20 mouse cellular contexts compared by ENCODE assay signal in the genomic region with DNA sequence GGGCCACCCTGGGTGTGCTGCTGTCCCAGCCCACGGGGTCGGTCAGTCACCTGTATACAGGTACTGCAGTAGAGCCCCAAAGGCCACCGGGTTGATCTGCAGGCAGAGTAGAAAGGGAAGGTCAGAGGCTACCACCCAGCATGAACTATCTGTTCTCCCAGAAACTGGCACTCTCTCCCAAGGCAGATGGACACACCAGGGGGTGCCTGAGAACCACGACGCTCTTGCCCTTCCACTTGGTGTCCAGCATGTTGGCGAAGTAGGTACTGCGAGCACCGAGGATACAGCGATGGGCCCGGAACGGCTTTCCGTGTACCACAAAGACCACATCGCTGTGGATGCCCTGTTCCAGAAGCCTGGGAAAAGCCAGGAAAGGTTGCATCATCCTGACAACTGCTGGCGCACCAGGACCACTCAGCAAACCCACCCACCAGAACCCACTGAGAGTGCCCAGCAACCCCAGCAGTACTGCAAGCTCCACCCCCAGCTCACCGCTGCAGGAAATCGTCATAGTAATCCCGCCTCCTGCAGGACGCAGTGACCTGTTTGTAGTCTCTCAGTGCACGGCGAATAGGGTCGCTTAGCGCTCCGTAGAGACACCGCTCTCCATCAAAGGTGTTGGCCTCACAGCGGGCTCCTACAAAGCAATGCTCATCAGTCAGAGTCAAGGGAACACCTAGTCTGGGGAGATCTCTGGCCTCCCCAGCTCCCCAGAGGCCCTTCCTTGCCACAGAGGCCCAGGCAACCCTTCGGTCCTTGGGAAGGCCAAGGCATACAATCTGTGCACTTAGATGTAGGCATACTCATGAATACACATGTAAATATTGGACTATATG. TPM values are rescaled to one million over a fixed set of nuclear protein-coding genes. Genes with fewer than 3 reads are reported as not detected.
DNase-seq lines count a peak whose midpoint lies in the region; TF ChIP-seq lines count a peak whose summit lies in the region.
"Had no signal": no experiment of that assay in that cellular context is flagged by ENCODE, and none has a peak within 500 bp of the region (broad histone marks: within the 10 kb centered on the region; RNA-seq: fewer than 3 reads in every experiment).

No protein-coding gene starts in this region.

- TF ChIP-seq CTCF in heart, adult 2 months (IDR thresholded peaks at IDR 0.05) = no peak
- no peak for TF ChIP-seq CTCF in E14TG2a.4 (conservative IDR thresholded peaks at IDR 0.05; ENCODE audit: low read length)

- WGBS in heart, adult 2 months = 83% methylated on average over 26 of the region's 26 CpGs

- in situ Hi-C loops in ES-E14 (cut with MboI; ENCODE audit: low sequenced_read_pairs in 2 of 2, unreplicated experiment in 2 of 2) = no loop called here

- H3K27ac ChIP-seq in heart, adult 2 months = no peak overlapping the region
- peak overlapping the region; percentile 8; the same call in 1 of the 2 replicates for H3K27ac ChIP-seq in ES-E14 (ENCODE audit: insufficient read depth, low read depth, low read length, poor library complexity, severe bottlenecking)
- H3K27ac ChIP-seq: embryonic facial prominence, embryonic 13.5 days; forebrain, embryonic 10.5 days; hindbrain, embryonic 15.5 days; left cerebral cortex, adult 2 months; limb, embryonic 13.5 days; neural tube, embryonic 12.5 days had no signal

- no peaks in the 10 kb centered on the region for H3K36me3 ChIP-seq in heart, adult 2 months (ENCODE audit: control insufficient read depth, insufficient read depth, low read length)
- H3K36me3 ChIP-seq in E14TG2a.4 (ENCODE audit: insufficient read depth, low read length) (peaks cover 44% of the 10 kb centered on the region), ES-E14 (ENCODE audit: control insufficient read depth, insufficient read depth, low read length, poor library complexity, severe bottlenecking) (peaks cover 22% of the 10 kb centered on the region; the same call in 1 of the 2 replicates)

- intact Hi-C loops in heart, adult 2 months (cut with DNase I) = no loop called here
- intact Hi-C loops in gastrocnemius, postnatal 14 days (cut with DNase I; ENCODE audit: low total_unique reads) = no loop called here

- TF ChIP-seq EP300 in heart, adult 2 months (IDR thresholded peaks at IDR 0.05; ENCODE audit: insufficient read depth, low read depth, low read length) = no peak

- peak; percentile 91 for DNase-seq in heart, adult 11 months
- no peak for DNase-seq in heart, adult 2 months
- peak; percentile 33 for DNase-seq in ES-E14 (ENCODE audit: low read depth, low spot score)
- peak; percentile 48 to 65 for DNase-seq in cerebellum, postnatal 10 days
- DNase-seq in natural killer cell, adult 2 months (ENCODE audit: low spot score in 2 of 2) = no peak
- no peak for DNase-seq in gastrocnemius, postnatal 14 days
- DNase-seq in left cerebral cortex, adult 8-10 months (ENCODE audit: low spot score in 2 of 2) = no peak
- DNase-seq: adrenal gland, postnatal 10 days; gastrocnemius, postnatal 25 days; kidney, adult 2 months; kidney, postnatal 25 days; right cerebral cortex, postnatal 14 days had no signal

- no peak overlapping the region for H3K4me3 ChIP-seq in heart, adult 2 months
- peak overlapping the region; percentile 98 for H3K4me3 ChIP-seq in E14TG2a.4 (replicated peaks; ENCODE audit: low read length)
- H3K4me3 ChIP-seq in ES-E14 (ENCODE audit: insufficient read depth in 1 of 2, low read depth in 1 of 2, low read length in 2 of 2, poor library complexity in 1 of 2, severe bottlenecking in 1 of 2) = peak overlapping the region; percentile 20 to 58
- H3K4me3 ChIP-seq: embryonic facial prominence, embryonic 13.5 days; forebrain, embryonic 10.5 days; hindbrain, embryonic 15.5 days; neural tube, embryonic 12.5 days had no signal

- H3K4me1 ChIP-seq in heart, adult 2 months (ENCODE audit: control insufficient read depth, insufficient read depth, low read length) = peaks cover 9% of the 10 kb centered on the region
- H3K4me1 ChIP-seq in E14TG2a.4 (replicated peaks; ENCODE audit: low read depth, low read length) (peaks cover 73% of the 10 kb centered on the region), ES-E14 (ENCODE audit: control insufficient read depth in 2 of 2, insufficient read depth in 2 of 2, low read length in 2 of 2, poor library complexity in 1 of 2) (peaks cover 0 to 17% of the 10 kb centered on the region in 2 experiments; a peak in 2 of 4 replicates)

- no peak overlapping the region for H3K9ac ChIP-seq in heart, adult 2 months (ENCODE audit: low read depth, low read length)
- peak overlapping the region; percentile 60 for H3K9ac ChIP-seq in ES-E14 (ENCODE audit: insufficient read depth, low read depth, low read length, poor library complexity, severe bottlenecking)
- H3K9ac ChIP-seq: embryonic facial prominence, embryonic 13.5 days; hindbrain, embryonic 15.5 days; limb, embryonic 13.5 days; neural tube, embryonic 12.5 days had no signal

- H3K9me3 ChIP-seq in E14TG2a.4 (ENCODE audit: low read length) (no peaks in the 10 kb centered on the region), ES-E14 (ENCODE audit: control insufficient read depth, insufficient read depth, low read depth, low read length) (no peaks in the 10 kb centered on the region)
- H3K9me3 ChIP-seq: embryonic facial prominence, embryonic 13.5 days; forebrain, embryonic 10.5 days; hindbrain, embryonic 15.5 days; limb, embryonic 13.5 days; neural tube, embryonic 12.5 days had no signal

- no peaks in the 10 kb centered on the region for H3K27me3 ChIP-seq in heart, adult 2 months (ENCODE audit: control insufficient read depth, insufficient read depth, low read length)
- no peaks in the 10 kb centered on the region for H3K27me3 ChIP-seq in E14TG2a.4 (ENCODE audit: insufficient read depth, low read length)
- H3K27me3 ChIP-seq: embryonic facial prominence, embryonic 13.5 days; hindbrain, embryonic 15.5 days; limb, embryonic 13.5 days; neural tube, embryonic 12.5 days had no signal

- H3K79me2 ChIP-seq in heart, adult 2 months (replicated peaks; ENCODE audit: control insufficient read depth, insufficient read depth, low read length) = no peaks in the 10 kb centered on the region

- no peak for TF ChIP-seq POLR2A in heart, adult 2 months (IDR thresholded peaks at IDR 0.05; ENCODE audit: insufficient read depth, low read depth, low read length)

TF ChIP-seq in ES-E14, 5 proteins besides CTCF, POLR2A, EP300 and RAD21:
- no peak for TF ChIP-seq ZNF384 (IDR thresholded peaks at IDR 0.05; ENCODE audit: low read depth, low read length)
- TF ChIP-seq MAFK (IDR thresholded peaks at IDR 0.05; ENCODE audit: insufficient read depth, low read depth, low read length) = no peak
- no peak for TF ChIP-seq ZC3H11A (IDR thresholded peaks at IDR 0.05; ENCODE audit: borderline replicate concordance, low read depth, low read length)
- TF ChIP-seq CHD2 (IDR thresholded peaks at IDR 0.05; ENCODE audit: low read depth, low read length) = no peak
- TF ChIP-seq HCFC1 (IDR thresholded peaks at IDR 0.05; ENCODE audit: borderline replicate concordance, insufficient read depth, low read length) = no peak

RNA-seq across cellular contexts. Expression of gene Abtb1, which starts 2.4 kb away (rescaled TPM):
- total RNA-seq in heart, adult 2 months (2021) = 10 to 100 TPM; 19.7 to 22.7 TPM
- polyA plus RNA-seq in heart, adult 2 months (2012; rRNA removed) = 46.2 and 46.7 TPM in 2 replicates
- 33.0 and 55.3 TPM in 2 replicates for total RNA-seq in ES-E14 (2012; rRNA removed)
- 10 to 100 TPM; 17.8 to 18.2 TPM for total RNA-seq in gastrocnemius, postnatal 14 days (2021)
- 10 to 100 TPM; 38.1 to 45.4 (median 43.1) TPM for total RNA-seq in left cerebral cortex, adult 8-10 months (2022)

RNA-seq across cellular contexts. Expression of gene Podxl2, which starts 35.5 kb away (rescaled TPM):
- 10 to 100 TPM; 13.1 to 15.9 TPM for total RNA-seq in heart, adult 2 months (2021)
- 20.7 and 26.2 TPM in 2 replicates for polyA plus RNA-seq in heart, adult 2 months (2012; rRNA removed)
- total RNA-seq in ES-E14 (2012; rRNA removed) = 5.0 and 5.7 TPM in 2 replicates
- 10 to 100 TPM; 47.1 to 54.4 TPM for total RNA-seq in gastrocnemius, postnatal 14 days (2021)
- total RNA-seq in left cerebral cortex, adult 8-10 months (2022) = 100 to 1,000 TPM; 190 to 207 (median 195) TPM
- total RNA-seq: MEL had no signal

RNA-seq across cellular contexts. Expression of gene Mcm2, which starts 59.2 kb away (rescaled TPM):
- total RNA-seq in heart, adult 2 months (2021) = 1 to 10 TPM; 5.3 to 6.1 TPM
- 4.8 and 5.4 TPM in 2 replicates for polyA plus RNA-seq in heart, adult 2 months (2012; rRNA removed)
- 222 and 237 TPM in 2 replicates for total RNA-seq in ES-E14 (2012; rRNA removed)
- total RNA-seq in gastrocnemius, postnatal 14 days (2021) = 1 to 10 TPM; 5.5 to 9.4 TPM
- total RNA-seq in left cerebral cortex, adult 8-10 months (2022) = 1 to 10 TPM; 4.0 to 9.0 (median 4.6) TPM

Comparison
In these comparisons a context has a peak if more than half of its experiments do, and no peak if none do; other contexts are left out.
1. DNase-seq: peak in heart, adult 11 months (single experiment), ES-E14 (single experiment) and cerebellum, postnatal 10 days (2 of 2); none in heart, adult 2 months (0 of 2), natural killer cell, adult 2 months (0 of 2), gastrocnemius, postnatal 14 days (single experiment) and left cerebral cortex, adult 8-10 months (0 of 2).
2. RNA of gene Mcm2, which starts 59.2 kb away (total RNA-seq): 222 to 237 TPM in ES-E14; 5.5 to 9.4 TPM in gastrocnemius, postnatal 14 days, 5.3 to 6.1 TPM in heart, adult 2 months and 4.0 to 9.0 TPM in left cerebral cortex, adult 8-10 months; every median in the first group is over 10 times any median in the second.